Mouse (Mus musculus): ENCODE measurements at regions not wholly inside any gene's neighbourhood (a gene's known extent, or its start where the extent isn't known, plus 50 kb on each side); places are given as distances from the start of the nearest gene placed in this dataset.

- H3K79me2 ChIP-seq (replicated peaks; ENCODE audit: control insufficient read depth, extremely low read depth, insufficient read depth, poor library complexity, severe bottlenecking), result no peaks in the 10 kb centered on the region
- no peaks in the 10 kb centered on the region for H3K4me1 ChIP-seq (ENCODE audit: control insufficient read depth in 1 of 2, insufficient read depth in 2 of 2)
- dilution Hi-C loops (cut with MboI; ENCODE audit: extremely low pct_ligation_motif_present, extremely low pct_unique_long_range_greater_than_20kb, low sequenced_read_pairs), result no loop called here
- TF ChIP-seq POLR2A (IDR thresholded peaks at IDR 0.05; ENCODE audit: low read depth, low read length), result no peak
- H3K27ac ChIP-seq (ENCODE audit: insufficient read depth, low read depth), result no peak overlapping the region
- no peak overlapping the region for H3K4me3 ChIP-seq (replicated peaks in 1 of 3; ENCODE audit: low read depth in 2 of 3, low read length in 2 of 3, poor library complexity in 1 of 3)
- H3K9me3 ChIP-seq (replicated peaks; ENCODE audit: low read length), result no peaks in the 10 kb centered on the region
- H3K36me3 ChIP-seq (replicated peaks in 1 of 2; ENCODE audit: control insufficient read depth in 1 of 2, insufficient read depth in 1 of 2, low read length in 1 of 2), result no peaks in the 10 kb centered on the region
- H3K4me2 ChIP-seq (ENCODE audit: insufficient read depth, low read depth, poor library complexity, severe bottlenecking), result no peak overlapping the region
- H3K9ac ChIP-seq (ENCODE audit: insufficient read depth, low read depth), result no peak overlapping the region
- DNase-seq (ENCODE audit: extremely low read depth), result no peak
- H3K27me3 ChIP-seq (replicated peaks), result no peaks in the 10 kb centered on the region
- in situ Hi-C loops (cut with MboI; ENCODE audit: low pct_ligation_motif_present, low pct_unique_long_range_greater_than_20kb, low sequenced_read_pairs), result no loop called here
Observed at GRCm38 (mm10) chr10:122148609-122149008, 51.4 kb upstream of the Rxylt1 start.
